Mouse (Mus musculus): ENCODE data around the gene Glb1. TPM values are rescaled to one million over a fixed set of nuclear protein-coding genes. Genes with fewer than 3 reads are reported as not detected.

Glb1 gene
- polyA plus RNA-seq, 1 experiment from 2014 or later = 22.0 TPM

DNA sequence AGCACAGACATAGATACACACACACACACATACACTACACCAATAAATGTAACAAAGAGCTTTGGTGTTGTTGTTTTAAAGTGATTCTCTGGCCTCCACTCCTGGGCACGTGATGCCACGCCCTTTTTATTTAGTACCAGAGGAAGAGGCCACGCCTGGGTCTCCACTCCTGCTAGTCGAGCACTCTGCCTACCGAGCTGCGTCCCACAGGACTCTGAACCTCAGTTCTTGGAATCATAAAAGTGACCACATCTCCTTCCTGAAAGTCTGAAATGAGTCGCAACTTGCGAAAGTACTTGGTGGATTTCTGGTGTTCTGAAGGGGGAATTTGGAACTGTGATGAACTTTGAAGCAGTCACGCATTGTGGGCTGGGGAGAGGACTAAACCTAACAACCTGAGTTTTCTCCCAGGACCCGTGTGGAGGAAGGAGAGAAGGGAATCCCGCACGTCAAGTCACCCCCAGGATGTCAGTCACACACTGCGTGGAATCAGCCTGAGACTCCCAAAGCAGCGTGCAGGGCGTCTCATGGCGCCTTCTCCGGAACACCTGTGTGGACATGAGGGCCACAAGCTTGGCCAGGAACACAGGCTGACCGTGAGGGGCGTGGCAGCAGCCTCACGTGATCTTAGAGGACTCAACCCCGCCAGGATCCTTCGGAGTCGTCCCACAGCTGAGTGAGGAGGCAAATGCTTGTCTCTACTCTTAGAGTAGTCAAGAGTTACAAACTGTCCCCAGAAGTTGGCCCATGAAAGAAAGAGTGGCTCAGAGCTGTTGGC, 86.8 kb downstream of the Glb1 start:
- Histone ChIP-seq H3K9me3 (no peaks in the 10 kb centered on the region), H3K36me3 (replicated peaks) (no peaks in the 10 kb centered on the region), H3K27ac (replicated peaks) (no peak overlapping the region), H3K4me1 (0 out of 2 replicates have a peak, but pooled peaks cover 3% of the 10 kb centered on the region), H3K4me3 (no peak overlapping the region), H3K27me3 (replicated peaks; ENCODE audit: low read depth, poor library complexity, severe bottlenecking) (no peaks in the 10 kb centered on the region)
- DNase-seq (ENCODE audit: low spot score) = no peak
- 87% methylated on average over 23 of the region's 23 CpGs for WGBS

DNA sequence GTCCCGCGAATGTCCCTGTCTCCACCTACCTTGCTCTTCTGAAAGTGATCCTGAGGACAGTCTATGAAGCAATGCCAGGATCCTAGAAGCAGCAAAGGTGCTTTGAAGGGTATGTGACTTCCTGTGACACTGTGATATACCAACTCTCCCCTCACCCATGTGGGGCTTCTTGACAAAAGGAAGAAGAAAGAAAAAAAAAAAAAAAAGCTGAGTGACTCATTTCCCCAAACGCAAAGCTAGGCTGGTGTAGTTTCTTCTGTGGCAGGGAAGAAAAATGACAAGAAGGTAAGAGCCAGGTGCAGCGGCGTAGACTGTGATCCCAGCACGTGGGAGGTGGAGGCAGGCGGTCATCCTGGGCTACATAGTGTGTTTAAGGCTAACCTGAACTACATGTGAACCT, 95.6 kb downstream of the Glb1 start:
- Histone ChIP-seq H3K4me1 (peaks cover 4% of the 10 kb centered on the region; the same call in 1 of the 2 replicates), H3K36me3 (replicated peaks) (no peaks in the 10 kb centered on the region), H3K27me3 (replicated peaks; ENCODE audit: low read depth, poor library complexity, severe bottlenecking) (no peaks in the 10 kb centered on the region), H3K9me3 (no peaks in the 10 kb centered on the region), H3K27ac (replicated peaks) (no peak overlapping the region), H3K4me3 (no peak overlapping the region)
- 87% methylated on average over 7 of the region's 7 CpGs for WGBS
- DNase-seq (ENCODE audit: low spot score) = no peak

DNA sequence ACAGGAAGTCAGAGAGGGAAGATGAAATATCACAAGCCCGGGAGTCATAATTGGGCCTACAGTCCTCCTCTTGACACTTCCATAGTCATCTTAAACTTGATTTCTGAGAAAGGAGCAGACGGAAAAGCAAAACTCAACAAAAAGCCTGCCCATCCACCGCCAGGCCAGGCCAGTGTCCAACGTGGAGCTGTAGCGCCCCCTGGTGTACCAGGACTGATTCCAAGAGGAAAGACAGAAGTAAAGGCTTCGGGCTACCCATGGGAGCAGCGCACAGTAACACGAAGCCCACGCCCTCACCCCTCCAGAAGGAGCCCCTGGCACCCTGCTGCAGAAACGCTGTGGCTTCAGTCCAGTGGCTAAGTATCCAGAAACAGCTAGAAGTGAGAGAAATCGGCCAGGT, 97.3 kb downstream of the Glb1 start:
- Histone ChIP-seq H3K4me3 (peak overlapping the region; percentile 19; the same call in 1 of the 2 replicates), H3K27ac (replicated peaks) (no peak overlapping the region)
- 10% methylated on average over 11 of the region's 11 CpGs for WGBS

DNA sequence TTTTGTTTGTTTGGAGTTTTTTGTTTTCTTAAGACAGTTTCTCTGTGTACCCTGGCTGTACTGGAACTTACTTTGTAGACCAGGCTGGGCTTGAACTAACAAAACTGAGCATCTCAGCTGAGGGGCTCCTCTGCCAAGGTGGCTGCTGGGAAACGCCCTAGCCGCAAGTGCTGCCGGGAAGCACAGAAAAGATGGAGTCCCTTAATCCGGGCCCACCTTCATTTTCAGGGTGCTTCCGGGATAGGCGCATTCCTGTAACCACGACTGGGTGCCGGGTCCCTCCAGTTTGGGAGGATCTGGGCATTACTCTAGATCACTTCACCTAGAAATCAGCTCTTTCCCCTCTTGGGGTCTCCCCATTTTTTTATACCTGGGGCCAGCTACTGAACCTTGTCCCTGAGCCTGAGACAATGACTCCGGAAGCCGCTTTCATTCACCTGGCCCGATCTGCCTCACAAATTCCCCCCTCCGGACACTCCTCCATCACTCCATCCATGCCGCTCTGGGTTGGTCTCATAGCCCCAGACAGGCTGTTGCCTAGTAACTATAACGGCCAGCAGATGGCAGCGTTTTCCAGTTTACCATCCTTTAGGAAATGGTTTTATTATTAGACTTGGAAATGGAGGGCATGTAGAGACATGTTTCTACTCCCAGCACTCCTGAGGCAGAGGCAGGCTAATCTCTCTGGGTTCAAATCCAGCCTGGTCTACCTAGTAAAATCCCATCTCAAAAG, 99.1 kb downstream of the Glb1 start:
- no peaks in the 10 kb centered on the region for H3K9me3 ChIP-seq
- H3K4me3 ChIP-seq = no peak overlapping the region
- 20% methylated on average over 15 of the region's 15 CpGs for WGBS
- no peaks in the 10 kb centered on the region for H3K27me3 ChIP-seq (replicated peaks; ENCODE audit: low read depth, poor library complexity, severe bottlenecking)
- peaks cover 4% of the 10 kb centered on the region; the same call in 1 of the 2 replicates for H3K4me1 ChIP-seq
- peak; percentile 75 for DNase-seq (ENCODE audit: low spot score)
- H3K36me3 ChIP-seq (replicated peaks) = no peaks in the 10 kb centered on the region
- H3K27ac ChIP-seq (replicated peaks) = no peak overlapping the region

More for the DNA sequence above, 97.3 kb downstream of the Glb1 start:
- DNase-seq (ENCODE audit: low spot score) = peak; percentile 91
- Histone ChIP-seq H3K27me3 (replicated peaks; ENCODE audit: low read depth, poor library complexity, severe bottlenecking) (no peaks in the 10 kb centered on the region), H3K36me3 (replicated peaks) (no peaks in the 10 kb centered on the region), H3K4me1 (peaks cover 4% of the 10 kb centered on the region; the same call in 1 of the 2 replicates), H3K9me3 (no peaks in the 10 kb centered on the region)

DNA sequence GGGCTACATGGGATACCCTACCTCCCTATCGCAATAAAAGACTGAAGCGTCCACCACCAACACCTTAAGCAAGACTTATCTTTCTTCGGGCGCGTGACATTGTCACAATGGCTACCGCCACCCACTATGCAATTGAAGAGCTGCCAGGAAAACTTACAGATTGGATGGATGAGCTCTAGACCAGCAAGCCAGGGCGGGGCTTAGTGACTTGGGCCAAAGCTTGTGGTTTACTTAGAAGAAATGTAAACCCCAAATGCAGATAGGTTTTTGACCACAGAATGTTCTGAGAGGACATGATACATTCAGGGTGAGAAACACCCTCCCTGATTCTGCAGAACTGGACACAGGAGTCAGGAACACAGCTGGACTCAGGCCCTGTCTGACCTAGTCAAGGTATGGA, 100.2 kb downstream of the Glb1 start:
- peaks cover 6% of the 10 kb centered on the region for H3K36me3 ChIP-seq (replicated peaks)
- no peak for DNase-seq (ENCODE audit: low spot score)
- H3K4me1 ChIP-seq = peaks cover 4% of the 10 kb centered on the region; the same call in 1 of the 2 replicates
- WGBS = 95% methylated on average over 7 of the region's 7 CpGs
- no peak overlapping the region for H3K27ac ChIP-seq (replicated peaks)
- no peaks in the 10 kb centered on the region for H3K9me3 ChIP-seq
- no peak overlapping the region for H3K4me3 ChIP-seq
- H3K27me3 ChIP-seq (replicated peaks; ENCODE audit: low read depth, poor library complexity, severe bottlenecking) = no peaks in the 10 kb centered on the region

DNA sequence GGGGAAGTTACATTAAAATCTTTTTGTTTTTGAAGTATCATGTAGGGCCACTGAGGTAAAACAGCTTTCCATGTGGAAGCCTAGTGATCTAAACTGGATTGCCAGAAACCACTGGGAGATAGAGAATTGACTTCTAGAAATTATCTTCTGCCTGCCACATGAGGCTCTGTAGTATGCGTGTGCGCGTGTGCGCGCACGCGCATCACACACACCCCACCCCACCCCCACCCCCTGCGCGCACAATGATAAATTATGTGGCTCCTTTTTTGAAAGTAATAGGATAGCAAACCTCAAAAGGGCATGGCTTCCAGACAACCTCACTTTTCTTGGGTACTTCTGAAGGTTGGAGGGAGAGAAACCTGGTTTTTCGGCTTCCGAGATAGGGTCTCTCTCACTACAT, 101.0 kb downstream of the Glb1 start:
- Histone ChIP-seq H3K36me3 (replicated peaks) (peaks cover 14% of the 10 kb centered on the region), H3K27ac (replicated peaks) (no peak overlapping the region), H3K27me3 (replicated peaks; ENCODE audit: low read depth, poor library complexity, severe bottlenecking) (no peaks in the 10 kb centered on the region), H3K4me1 (peaks cover 4% of the 10 kb centered on the region; the same call in 1 of the 2 replicates), H3K4me3 (no peak overlapping the region), H3K9me3 (no peaks in the 10 kb centered on the region)
- DNase-seq (ENCODE audit: low spot score) = no peak
- 96% methylated on average over 11 of the region's 11 CpGs for WGBS

DNA sequence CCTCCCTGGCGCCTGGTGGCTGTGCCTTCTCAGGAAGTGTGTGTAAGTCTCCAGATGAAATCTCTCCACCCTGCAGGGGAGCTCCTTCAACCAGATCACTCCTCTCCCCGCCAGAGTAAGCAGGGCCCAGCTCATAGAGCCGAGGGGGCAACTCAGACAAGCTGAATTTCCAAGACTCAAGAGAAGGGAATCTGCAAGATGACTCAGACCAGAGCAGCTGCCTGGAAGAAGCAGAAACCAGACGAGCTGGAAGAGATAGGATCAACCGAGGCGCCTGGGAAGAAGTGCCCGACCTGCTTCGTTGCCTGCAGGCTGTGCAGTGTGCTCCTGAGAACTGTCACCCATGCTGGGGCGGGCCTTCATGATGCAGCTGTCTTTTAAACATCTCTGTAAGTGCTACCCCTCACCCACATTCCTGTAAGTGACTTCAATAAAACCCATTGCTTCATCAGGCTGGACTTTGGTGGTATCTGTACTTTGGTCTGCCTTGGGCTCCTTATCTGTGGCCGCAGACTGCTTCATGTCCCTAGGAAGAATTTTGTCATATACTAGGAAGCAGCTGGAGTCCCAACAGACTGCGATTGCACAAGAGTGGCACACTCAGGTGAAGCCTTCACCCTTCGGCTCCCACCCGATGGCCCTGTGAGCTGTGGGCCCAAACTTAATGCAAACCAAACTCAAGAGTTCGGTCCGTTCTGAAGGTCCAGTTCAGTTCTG, 102.0 kb downstream of the Glb1 start:
- H3K9me3 ChIP-seq = no peaks in the 10 kb centered on the region
- H3K4me3 ChIP-seq = no peak overlapping the region
- no peaks in the 10 kb centered on the region for H3K27me3 ChIP-seq (replicated peaks; ENCODE audit: low read depth, poor library complexity, severe bottlenecking)
- H3K36me3 ChIP-seq (replicated peaks) = peaks cover 24% of the 10 kb centered on the region
- no peak for DNase-seq (ENCODE audit: low spot score)
- H3K27ac ChIP-seq (replicated peaks) = no peak overlapping the region
- WGBS = 74% methylated on average over 15 of the region's 15 CpGs
- H3K4me1 ChIP-seq = peaks cover 4% of the 10 kb centered on the region; the same call in 1 of the 2 replicates

DNA sequence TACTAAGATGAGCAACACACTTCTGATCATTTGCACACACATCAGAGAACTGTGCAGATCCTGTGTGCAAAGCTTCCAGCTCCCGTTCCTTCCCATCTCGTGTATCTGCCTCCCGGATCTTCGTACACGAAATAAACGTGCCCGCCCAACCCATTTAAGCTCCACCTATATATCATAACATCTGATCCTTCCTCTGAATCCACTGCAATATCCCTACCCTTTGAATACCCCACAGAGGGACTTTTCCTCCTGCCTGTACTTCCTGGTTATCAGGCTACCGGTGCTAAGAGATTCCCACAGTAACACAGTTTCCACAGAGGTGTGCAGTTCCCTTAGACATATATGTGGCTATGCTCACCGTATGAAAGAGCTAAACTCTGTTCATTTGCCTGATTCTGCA, 103.9 kb downstream of the Glb1 start, which contains the start of gene Ccr4:
Gene Ccr4 (minus strand): TSS at position 101 of the 400 bp plus-strand sequence.
- H3K36me3 ChIP-seq (replicated peaks) = peaks cover 43% of the 10 kb centered on the region
- peaks cover 5% of the 10 kb centered on the region; the same call in 1 of the 2 replicates for H3K9me3 ChIP-seq
- H3K4me1 ChIP-seq = no peaks in the 10 kb centered on the region
- no peak for DNase-seq (ENCODE audit: low spot score)
- no peaks in the 10 kb centered on the region for H3K27me3 ChIP-seq (replicated peaks; ENCODE audit: low read depth, poor library complexity, severe bottlenecking)
- 91% methylated on average over 9 of the region's 9 CpGs for WGBS
- no peak within 1 kb of the TSS for H3K27ac ChIP-seq (replicated peaks)
- H3K4me3 ChIP-seq = no peak within 1 kb of the TSS

DNA sequence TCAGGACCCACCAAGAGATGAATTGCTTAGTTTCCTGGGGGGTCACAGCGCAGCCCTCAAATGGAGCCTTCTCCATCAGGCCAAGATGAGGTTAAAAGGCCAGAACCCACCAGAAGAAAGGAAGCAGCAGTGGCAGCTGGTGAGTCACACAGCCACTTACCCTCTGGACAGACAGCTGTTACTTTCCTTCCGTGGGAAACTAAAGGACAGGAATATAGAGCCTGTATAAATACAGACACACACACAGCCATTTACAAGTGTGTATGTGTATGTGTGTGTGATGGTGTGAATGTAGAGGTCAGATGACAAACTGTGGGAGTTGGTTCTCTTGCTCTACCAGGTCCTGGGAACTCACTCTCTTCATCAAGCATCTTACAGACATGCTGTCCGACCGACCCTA, 105.7 kb downstream of the Glb1 start:
- 83% methylated on average over 4 of the region's 4 CpGs for WGBS
- peaks cover 12% of the 10 kb centered on the region; the same call in 1 of the 2 replicates for H3K9me3 ChIP-seq
- DNase-seq (ENCODE audit: low spot score) = no peak
- no peak overlapping the region for H3K4me3 ChIP-seq
- no peaks in the 10 kb centered on the region for H3K27me3 ChIP-seq (replicated peaks; ENCODE audit: low read depth, poor library complexity, severe bottlenecking)
- no peak overlapping the region for H3K27ac ChIP-seq (replicated peaks)
- H3K36me3 ChIP-seq (replicated peaks) = peaks cover 61% of the 10 kb centered on the region
- H3K4me1 ChIP-seq = no peaks in the 10 kb centered on the region

DNA sequence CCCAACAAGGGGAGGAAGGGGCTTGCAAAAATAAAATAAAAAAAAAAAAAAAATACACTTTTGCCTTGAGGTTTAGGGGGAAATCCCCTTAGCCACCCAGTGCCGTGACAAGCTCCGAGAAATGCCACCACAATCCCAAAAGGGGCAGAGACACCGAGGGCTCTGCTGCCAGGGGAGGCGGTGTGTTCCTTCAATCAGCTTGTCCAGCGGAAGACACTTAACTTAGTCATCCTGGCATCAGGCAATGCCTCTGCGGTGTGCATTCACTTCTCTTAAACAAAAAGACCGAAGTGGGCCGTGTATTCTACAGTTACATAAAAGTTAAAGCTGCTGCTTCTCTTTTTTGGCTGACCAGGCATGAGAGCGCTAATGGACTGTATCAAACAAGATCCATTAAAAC, 106.5 kb downstream of the Glb1 start:
- H3K4me3 ChIP-seq = no peak overlapping the region
- H3K36me3 ChIP-seq (replicated peaks) = peaks cover 69% of the 10 kb centered on the region
- no peak for DNase-seq (ENCODE audit: low spot score)
- peaks cover 20% of the 10 kb centered on the region for H3K9me3 ChIP-seq
- H3K27me3 ChIP-seq (replicated peaks; ENCODE audit: low read depth, poor library complexity, severe bottlenecking) = no peaks in the 10 kb centered on the region
- 91% methylated on average over 9 of the region's 9 CpGs for WGBS
- no peaks in the 10 kb centered on the region for H3K4me1 ChIP-seq
- H3K27ac ChIP-seq (replicated peaks) = no peak overlapping the region

DNA sequence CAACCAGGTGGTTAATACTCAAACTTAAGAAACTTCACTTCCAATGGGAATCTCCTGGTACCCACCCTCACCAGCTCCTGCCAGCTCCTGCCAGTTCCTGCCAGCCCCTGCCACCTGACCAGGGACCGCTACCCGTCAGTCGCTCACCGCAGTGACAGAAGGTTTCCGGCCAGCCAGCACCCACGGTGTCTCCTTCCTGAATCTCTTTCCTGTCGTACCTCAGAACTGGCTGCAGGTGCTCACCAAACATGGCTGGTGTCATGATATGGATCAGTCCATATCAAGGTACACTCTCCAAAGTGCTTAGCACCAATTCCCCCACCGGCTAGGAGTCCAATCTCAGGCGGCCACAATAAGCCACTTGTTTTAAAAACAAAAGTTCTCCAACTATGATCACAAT, 108.9 kb downstream of the Glb1 start:
- H3K4me1 ChIP-seq = no peaks in the 10 kb centered on the region
- no peak overlapping the region for H3K4me3 ChIP-seq
- peaks cover 42% of the 10 kb centered on the region for H3K9me3 ChIP-seq
- DNase-seq (ENCODE audit: low spot score) = no peak
- H3K27me3 ChIP-seq (replicated peaks; ENCODE audit: low read depth, poor library complexity, severe bottlenecking) = no peaks in the 10 kb centered on the region
- H3K27ac ChIP-seq (replicated peaks) = no peak overlapping the region
- 92% methylated on average over 9 of the region's 9 CpGs for WGBS
- H3K36me3 ChIP-seq (replicated peaks) = peaks cover 93% of the 10 kb centered on the region

DNA sequence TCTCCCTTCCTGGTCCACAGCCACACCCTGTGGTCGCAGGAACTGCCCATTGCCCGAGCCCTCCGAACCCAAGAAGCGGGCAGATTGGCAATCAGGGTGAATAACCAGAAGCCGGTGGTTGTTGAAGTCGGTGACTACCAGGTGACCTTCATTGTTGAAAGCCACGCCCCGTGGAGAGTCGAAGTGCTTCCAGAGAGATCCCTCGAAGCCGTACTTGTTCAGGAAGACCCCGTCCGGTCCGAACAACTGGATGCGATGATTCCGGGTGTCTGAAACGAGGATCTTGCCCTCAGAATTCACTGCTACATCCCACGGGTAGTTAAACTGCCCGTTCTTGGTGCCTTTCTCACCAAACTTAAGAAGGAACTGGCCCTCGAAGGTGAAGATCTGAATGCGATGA, 112.0 kb downstream of the Glb1 start:
- Histone ChIP-seq H3K36me3 (replicated peaks) (peaks cover 100% of the 10 kb centered on the region), H3K4me1 (0 out of 2 replicates have a peak, but pooled peaks cover 2% of the 10 kb centered on the region), H3K27me3 (replicated peaks; ENCODE audit: low read depth, poor library complexity, severe bottlenecking) (no peaks in the 10 kb centered on the region), H3K4me3 (no peak overlapping the region), H3K27ac (replicated peaks) (no peak overlapping the region), H3K9me3 (peaks cover 44% of the 10 kb centered on the region)
- no peak for DNase-seq (ENCODE audit: low spot score)
- WGBS = 96% methylated on average over 21 of the region's 21 CpGs
